Mouse (Mus musculus) megakaryocyte, embryonic 14.5 days (primary cell): ENCODE measurements around the gene Tpd52l1. TPM values are rescaled to one million over a fixed set of nuclear protein-coding genes. Genes with fewer than 3 reads are reported as not detected.
A peak's percentile ranks its signal among the peaks of the same experiment; 100 is the strongest.

Experiments used
- H3K27me3 ChIP-seq: replicated peaks from 2 replicates; pipeline ENCODE3; 2012; ENCODE audit warnings: inconsistent platforms
- H3K36me3 ChIP-seq: replicated peaks from 2 replicates; pipeline ENCODE3; 2012; ENCODE audit warnings: low read length, inconsistent platforms, mixed read lengths
- H3K4me1 ChIP-seq: 2 replicates; pipeline ENCODE4 v1.6.1; 2012; ENCODE audit warnings: inconsistent platforms
- H3K4me3 ChIP-seq: replicated peaks from 2 replicates; pipeline ENCODE3; 2012; ENCODE audit warnings: moderate library complexity, mild to moderate bottlenecking, inconsistent platforms
- H3K9me3 ChIP-seq: 2 replicates; pipeline ENCODE4 v1.6.1; 2012; ENCODE audit warnings: inconsistent platforms
- FLI1 ChIP-seq: IDR thresholded peaks from 2 replicates; pipeline ENCODE4 v1.6.1; 2012; ENCODE audit warnings: low read length, inconsistent platforms, mixed read lengths
- GATA1 ChIP-seq: IDR thresholded peaks from 3 replicates; pipeline ENCODE4 v1.6.1; 2012; ENCODE audit warnings: mixed read lengths, low read length, inconsistent platforms, borderline replicate concordance
- polyA plus RNA-seq: library from polyadenylated mRNA; stranded (reverse); fragments of >175 nt; gene quantifications from 2 replicates; pipeline ENCODE4 v1.2.3, GENCODE M21; 2012; ENCODE audit warnings: low replicate concordance; ENCODE audit not compliant: insufficient read depth

The Tpd52l1 gene
- not detected in 2 replicates for polyA plus RNA-seq

DNA sequence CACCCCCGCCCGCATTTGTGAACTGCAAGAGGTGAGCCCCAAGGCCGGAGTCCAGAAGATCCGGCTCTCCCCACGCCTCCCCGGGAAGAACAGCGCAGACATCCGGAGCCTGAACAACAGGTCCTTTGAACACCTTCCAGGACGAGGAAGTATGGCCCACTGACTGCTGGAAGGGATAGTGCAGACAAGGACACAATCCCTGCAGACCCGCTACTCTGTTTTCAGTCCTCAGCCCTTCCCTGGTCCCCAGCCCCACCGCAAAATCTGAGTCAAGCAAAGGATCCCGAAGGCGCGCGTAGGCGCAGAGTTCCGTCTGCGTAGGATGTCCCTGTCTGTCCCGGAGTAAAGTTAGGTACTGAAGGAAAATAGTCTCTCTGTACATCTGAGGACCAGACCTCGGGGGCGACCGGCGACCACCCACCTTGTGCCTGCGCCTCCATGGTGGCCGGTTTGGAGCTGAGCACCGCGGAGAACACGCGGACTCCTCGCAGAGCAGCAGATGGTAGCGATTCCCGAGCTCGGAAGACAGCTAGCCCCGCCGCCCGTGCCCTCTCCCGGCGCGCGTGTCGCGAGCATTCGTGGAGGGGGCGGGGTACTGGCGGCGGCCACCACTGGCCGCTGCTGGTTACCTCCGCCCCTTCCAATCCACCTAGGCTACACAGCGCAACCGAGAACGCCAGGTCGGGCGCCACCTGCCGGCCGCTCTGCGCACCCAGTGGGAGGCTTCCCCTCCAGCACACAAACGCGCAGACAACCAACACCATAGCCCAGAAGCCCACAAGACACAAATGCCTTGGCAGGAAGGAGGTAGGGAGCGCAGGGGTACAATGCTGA, at the start of gene Tpd52l1:
Gene Tpd52l1 (minus strand): TSS at position 668 of the 834 bp plus-strand sequence.
- Histone ChIP-seq H3K27me3 (peaks cover 19% of the 10 kb centered on the region), H3K4me1 (peaks cover 11% of the 10 kb centered on the region), H3K4me3 (peak within 1 kb of the TSS; percentile 91), H3K36me3 (no peaks in the 10 kb centered on the region), H3K9me3 (no peaks in the 10 kb centered on the region)
- TF ChIP-seq FLI1 (no peak), GATA1 (no peak)

DNA sequence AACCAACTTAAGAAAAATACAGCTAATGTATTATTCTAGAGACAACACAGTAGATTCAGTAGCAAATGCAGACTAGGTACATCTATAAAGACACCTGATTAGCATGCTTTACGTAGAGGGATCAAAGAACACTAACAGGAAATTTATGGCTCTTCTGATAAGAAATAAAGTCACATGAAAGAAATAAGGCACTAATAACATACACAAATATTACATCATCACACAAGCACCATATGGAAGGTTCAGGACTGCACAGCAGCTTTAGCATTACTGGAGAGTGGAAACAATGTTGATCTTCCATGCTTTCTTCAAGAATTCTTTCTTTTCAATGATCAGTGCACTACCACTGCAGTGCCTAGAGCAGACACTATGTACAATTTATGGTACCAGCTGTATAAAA, 48.5 kb upstream of the Tpd52l1 start:
- H3K4me1 ChIP-seq, result no peaks in the 10 kb centered on the region
- H3K36me3 ChIP-seq, result no peaks in the 10 kb centered on the region
- H3K4me3 ChIP-seq, result no peak overlapping the region
- H3K9me3 ChIP-seq, result 0 out of 2 replicates have a peak, but pooled peaks cover 2% of the 10 kb centered on the region
- no peaks in the 10 kb centered on the region for H3K27me3 ChIP-seq
- TF ChIP-seq GATA1 (no peak), FLI1 (no peak)

DNA sequence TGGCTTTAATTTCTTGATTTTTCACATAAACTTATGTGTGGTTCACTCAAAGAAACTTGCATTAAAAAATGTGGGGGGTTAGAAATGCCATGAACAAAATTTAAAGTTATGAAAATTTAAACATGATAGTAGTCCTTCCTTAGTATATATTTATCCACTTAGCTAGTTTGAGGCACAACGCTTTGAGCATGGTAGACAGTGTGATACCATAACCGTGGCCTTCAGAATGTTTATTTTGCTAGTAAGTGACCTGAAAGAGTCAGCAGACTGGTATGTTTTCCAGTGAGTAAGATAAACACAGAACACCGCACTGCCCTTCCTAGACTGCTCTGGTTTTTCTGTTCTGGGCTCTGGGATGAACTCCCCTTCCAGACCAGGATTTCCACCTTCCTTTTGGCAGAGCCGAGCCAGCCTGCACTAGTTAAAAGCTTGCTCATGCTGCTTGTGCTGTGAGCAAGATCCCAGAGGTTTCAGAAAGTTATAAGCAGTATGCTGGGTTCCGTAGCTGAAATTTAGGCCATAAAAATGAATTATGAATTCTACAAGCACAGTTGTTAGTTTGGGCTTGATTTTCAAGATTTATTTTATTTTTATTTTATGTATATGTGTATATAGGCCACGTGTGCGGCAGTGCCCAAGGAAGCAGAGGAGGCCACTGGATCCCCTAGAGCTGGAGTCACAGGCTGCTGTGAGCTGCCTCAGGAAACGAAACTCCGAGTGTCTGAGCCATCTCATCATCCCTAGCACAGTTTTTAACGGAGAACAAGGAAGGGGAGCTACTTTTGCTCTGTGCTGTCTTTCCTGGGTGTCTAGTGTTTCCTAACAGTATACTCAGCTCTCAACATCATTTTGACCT, 21.5 kb upstream of the Tpd52l1 start:
- peaks cover 3% of the 10 kb centered on the region; the same call in 1 of the 2 replicates for H3K4me1 ChIP-seq
- 0 out of 2 replicates have a peak, but pooled peaks cover 3% of the 10 kb centered on the region for H3K9me3 ChIP-seq
- H3K27me3 ChIP-seq, result no peaks in the 10 kb centered on the region
- H3K4me3 ChIP-seq, result no peak overlapping the region
- TF ChIP-seq FLI1 (no peak), GATA1 (no peak)
- no peaks in the 10 kb centered on the region for H3K36me3 ChIP-seq

DNA sequence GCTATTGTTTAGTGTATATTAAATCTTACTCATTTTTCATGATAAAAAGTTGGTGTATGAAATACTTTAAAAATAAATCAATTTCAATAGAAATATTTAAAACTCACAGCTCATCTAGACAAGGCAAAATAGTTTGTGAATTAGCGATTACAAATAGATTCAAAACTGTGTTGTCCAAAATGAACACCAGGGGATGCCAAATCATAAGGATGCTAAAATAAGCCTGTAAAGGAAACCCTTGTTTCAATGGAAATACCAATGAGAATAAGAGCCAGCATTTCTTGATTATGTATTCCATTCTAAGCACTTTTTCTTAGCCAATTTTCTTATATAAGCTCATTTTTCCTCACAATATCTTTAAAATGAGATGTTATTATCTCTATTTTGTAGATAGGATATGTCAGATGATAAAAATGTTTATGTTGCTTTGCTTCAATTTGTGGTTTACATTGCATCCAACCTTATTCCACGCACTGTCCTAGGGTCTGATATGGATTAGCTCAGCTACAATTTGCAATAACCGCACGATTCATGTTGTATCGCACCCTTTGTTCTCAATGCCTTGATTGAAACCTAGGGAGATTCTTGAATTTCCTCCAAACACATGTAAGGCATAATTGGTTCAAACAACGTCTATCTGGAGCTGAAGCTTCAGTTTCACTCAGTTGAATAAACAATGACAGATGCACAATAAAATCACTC, 20.2 kb upstream of the Tpd52l1 start:
- Histone ChIP-seq H3K4me1 (peaks cover 3% of the 10 kb centered on the region; the same call in 1 of the 2 replicates), H3K36me3 (no peaks in the 10 kb centered on the region), H3K27me3 (no peaks in the 10 kb centered on the region), H3K9me3 (peaks cover 6% of the 10 kb centered on the region; the same call in 1 of the 2 replicates), H3K4me3 (no peak overlapping the region)
- no peak for TF ChIP-seq FLI1
- no peak for TF ChIP-seq GATA1

DNA sequence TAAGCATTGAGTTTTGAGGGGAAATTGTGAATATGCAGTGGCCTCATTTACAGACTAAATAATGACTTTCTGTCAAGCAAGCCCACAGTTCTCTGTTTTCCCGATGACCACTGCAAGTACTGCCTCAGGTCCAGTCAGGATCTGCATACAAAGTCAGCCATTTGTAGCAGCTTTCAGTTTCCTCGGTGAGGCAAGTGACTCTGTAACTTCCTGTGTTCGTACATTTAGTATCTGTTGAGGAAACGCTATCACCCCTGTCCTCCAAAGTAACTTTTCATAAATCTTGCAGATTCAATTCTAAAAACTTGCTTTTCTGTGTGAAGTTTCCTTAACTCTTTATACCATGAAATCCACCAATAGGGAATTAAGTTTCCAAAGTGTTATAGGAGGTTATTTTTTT, 19.7 kb upstream of the Tpd52l1 start:
- peak overlapping the region; percentile 62 for H3K4me3 ChIP-seq
- no peaks in the 10 kb centered on the region for H3K27me3 ChIP-seq
- H3K4me1 ChIP-seq, result peaks cover 3% of the 10 kb centered on the region; the same call in 1 of the 2 replicates
- peaks cover 7% of the 10 kb centered on the region; the same call in 1 of the 2 replicates for H3K9me3 ChIP-seq
- H3K36me3 ChIP-seq, result no peaks in the 10 kb centered on the region
- no peak for TF ChIP-seq FLI1
- TF ChIP-seq GATA1, result no peak

DNA sequence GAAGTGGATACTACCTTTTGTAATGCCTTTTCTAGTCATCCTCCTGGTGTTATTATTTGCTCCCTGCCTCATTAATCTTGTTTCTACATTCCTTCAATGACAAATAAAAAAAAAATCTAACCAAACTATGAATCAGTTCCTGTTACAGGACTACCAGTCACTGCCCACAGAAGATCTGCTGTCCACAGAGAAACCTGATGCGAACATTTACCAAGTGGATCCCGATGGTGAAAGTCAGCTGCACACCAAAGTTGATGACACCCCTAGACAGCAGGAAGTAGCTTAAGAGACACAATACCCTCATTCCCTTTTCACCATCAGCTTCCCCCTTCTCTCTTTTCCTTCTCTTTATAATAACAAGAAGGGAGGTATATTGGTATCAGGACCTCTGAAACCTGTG, 17.3 kb upstream of the Tpd52l1 start:
- Histone ChIP-seq H3K4me3 (no peak overlapping the region), H3K27me3 (no peaks in the 10 kb centered on the region), H3K36me3 (no peaks in the 10 kb centered on the region), H3K4me1 (peaks cover 3% of the 10 kb centered on the region; the same call in 1 of the 2 replicates), H3K9me3 (peaks cover 12% of the 10 kb centered on the region)
- TF ChIP-seq GATA1 (no peak), FLI1 (no peak)

DNA sequence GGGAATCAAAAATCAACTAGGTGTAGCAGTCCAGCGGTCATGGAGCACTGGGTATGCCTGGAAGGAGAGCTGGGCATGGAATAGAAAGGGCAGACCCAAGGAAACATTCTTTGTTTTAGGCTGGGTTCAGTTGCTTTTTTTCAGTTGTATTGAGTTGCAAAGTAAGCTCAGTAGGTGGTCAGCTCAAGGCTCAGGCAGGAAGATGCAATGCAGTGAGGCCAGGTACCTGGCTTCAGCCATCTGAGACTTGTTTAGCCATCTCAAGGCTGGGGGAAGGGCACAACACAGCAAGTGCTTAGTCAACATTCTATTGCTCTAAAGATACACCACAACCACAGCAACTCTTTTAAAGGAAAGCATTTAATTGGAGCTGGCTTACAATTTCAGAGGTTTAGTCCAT, 11.0 kb upstream of the Tpd52l1 start:
- Histone ChIP-seq H3K27me3 (no peaks in the 10 kb centered on the region), H3K36me3 (no peaks in the 10 kb centered on the region), H3K4me1 (no peaks in the 10 kb centered on the region), H3K4me3 (no peak overlapping the region), H3K9me3 (peaks cover 9% of the 10 kb centered on the region)
- TF ChIP-seq GATA1, result no peak
- no peak for TF ChIP-seq FLI1

DNA sequence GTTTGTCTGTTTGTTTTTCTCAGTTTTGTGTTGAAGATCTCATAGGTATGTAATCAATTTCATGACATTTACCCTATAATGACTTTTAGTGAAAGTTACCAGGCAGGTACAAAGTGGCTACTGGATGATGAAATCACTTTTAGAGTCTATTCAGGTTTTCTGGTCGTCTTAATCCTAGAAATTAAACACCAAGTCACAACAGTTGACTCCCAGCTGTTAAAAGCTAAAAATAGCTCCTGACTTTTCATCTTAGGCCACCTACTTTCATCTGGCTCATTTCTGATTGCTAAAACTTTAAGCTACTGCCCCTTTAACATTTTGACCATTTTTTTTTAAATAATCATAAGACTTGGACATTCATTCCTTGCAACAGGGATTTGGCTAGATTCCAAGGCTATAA, 1.3 kb upstream of the Tpd52l1 start:
- peaks cover 19% of the 10 kb centered on the region for H3K27me3 ChIP-seq
- TF ChIP-seq FLI1 (no peak), GATA1 (no peak)

DNA sequence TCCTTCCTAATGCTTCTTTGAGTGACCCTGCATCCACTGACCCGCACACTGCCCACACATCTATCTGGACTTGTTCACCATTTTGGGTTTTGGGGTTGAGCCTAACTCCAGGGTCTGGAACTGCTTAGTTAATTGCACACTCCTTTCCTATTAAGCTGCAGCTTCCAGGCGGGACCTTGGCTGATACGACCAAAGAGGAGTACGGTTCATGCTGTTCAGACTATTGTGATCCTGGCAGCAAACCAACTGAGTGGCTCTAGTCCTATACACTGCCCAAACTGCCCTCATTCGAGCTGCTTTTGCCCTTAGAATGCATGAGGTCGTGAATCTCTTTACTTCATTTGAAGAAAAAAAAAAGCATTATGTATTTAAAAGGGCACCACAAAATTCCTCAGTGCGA, 1.6 kb downstream of the Tpd52l1 start:
- no peaks in the 10 kb centered on the region for H3K36me3 ChIP-seq
- H3K4me3 ChIP-seq, result no peak overlapping the region
- no peaks in the 10 kb centered on the region for H3K9me3 ChIP-seq
- TF ChIP-seq FLI1 (no peak), GATA1 (no peak)
- peaks cover 11% of the 10 kb centered on the region for H3K4me1 ChIP-seq
- H3K27me3 ChIP-seq, result peaks cover 19% of the 10 kb centered on the region

More for the DNA sequence above, 1.3 kb upstream of the Tpd52l1 start:
- Histone ChIP-seq H3K9me3 (no peaks in the 10 kb centered on the region), H3K36me3 (no peaks in the 10 kb centered on the region), H3K4me1 (peaks cover 11% of the 10 kb centered on the region), H3K4me3 (no peak overlapping the region)
